Mouse (Mus musculus) layer of hippocampus, adult 2 months (tissue): ENCODE results near the gene Lrmda. TPM values are rescaled to one million over a fixed set of nuclear protein-coding genes. Genes with fewer than 3 reads are reported as not detected.

Experiments
- DNase-seq, 2 experiments: peaks; one replicate each; pipeline ENCODE4 v3.0.0; 2022; ENCODE audit warnings: low spot score in 2 of 2
- H3K27ac ChIP-seq: fragments of 200-600 bp; 2 replicates; pipeline ENCODE4 v1.8.1; 2022
- H3K4me3 ChIP-seq: fragments of 200-600 bp; 2 replicates; pipeline ENCODE4 v1.8.1; 2022; ENCODE audit warnings: mild to moderate bottlenecking
- CTCF ChIP-seq: fragments of 200-600 bp; conservative IDR thresholded peaks from 2 replicates; pipeline ENCODE4 v1.8.1; 2022; ENCODE audit warnings: antibody characterized with exemption, mild to moderate bottlenecking, moderate library complexity
- total RNA-seq, 2 experiments: library from RNA; stranded (reverse); gene quantifications; 2 replicates each; pipeline ENCODE4 v1.2.3; 2021

Lrmda gene
- total RNA-seq, 2 experiments from 2014 or later: 0.87 to 1.5 TPM

DNA sequence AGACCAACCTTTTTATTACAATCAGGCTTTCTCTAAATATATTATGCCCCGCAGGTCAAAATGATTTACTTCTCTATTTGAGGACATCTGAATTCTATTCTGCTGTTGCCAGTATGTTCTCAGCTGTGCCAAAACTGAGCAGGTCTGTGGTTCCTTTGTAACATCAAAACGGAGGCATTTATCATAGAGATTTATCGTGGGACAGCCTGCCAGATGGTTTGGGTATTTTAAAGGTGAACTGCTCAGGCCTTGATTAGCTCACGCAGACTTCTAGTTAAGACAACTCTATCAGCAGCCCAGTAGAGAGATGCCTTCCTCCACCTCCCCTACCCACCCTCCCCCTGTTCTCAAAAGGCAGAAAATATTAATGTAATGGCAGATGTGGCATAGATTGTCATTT, 887.7 kb downstream of the Lrmda start:
- no peak overlapping the region for H3K4me3 ChIP-seq
- no peak for TF ChIP-seq CTCF
- no peak for DNase-seq
- H3K27ac ChIP-seq: peak overlapping the region; percentile 83

DNA sequence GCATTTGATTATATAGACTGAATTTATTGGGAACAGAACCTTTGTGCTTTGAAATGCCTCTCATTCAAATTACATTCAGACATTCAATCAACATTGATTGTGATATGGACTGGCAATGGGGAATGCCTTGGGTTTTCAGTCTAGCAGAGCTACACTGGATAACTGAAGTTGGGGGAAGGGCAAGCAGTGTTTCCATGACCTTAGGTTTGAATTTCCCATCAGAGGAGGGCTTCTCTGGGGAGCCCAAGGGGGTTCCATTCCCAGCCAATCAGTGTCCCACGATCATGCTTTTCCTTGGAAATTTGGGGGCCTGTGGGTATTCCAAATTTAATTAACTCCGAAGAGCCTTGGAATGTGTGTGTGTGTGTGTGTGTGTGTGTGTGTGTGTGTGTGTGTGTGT, 888.5 kb downstream of the Lrmda start:
- no peak for TF ChIP-seq CTCF
- Histone ChIP-seq H3K4me3 (no peak overlapping the region), H3K27ac (no peak overlapping the region)
- DNase-seq: no peak

DNA sequence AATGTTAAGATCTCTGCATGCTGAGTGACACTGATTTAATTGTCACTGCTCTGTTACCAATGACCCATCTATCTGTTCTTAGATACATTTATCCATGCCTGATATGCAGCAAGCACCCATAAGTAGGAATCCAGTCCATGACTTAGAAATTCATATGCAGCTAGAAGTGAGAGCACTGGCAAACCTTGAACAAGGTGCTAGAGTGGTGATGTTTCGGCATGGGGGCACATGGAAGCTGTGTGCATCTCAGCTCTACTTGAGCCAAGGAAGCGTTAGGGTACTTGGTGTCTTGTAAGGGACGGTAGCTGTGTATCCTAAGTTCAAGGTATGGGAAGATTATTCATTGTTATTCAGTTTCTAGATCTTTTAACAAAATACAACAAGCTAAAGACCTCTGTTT, 896.0 kb downstream of the Lrmda start:
- H3K27ac ChIP-seq: no peak overlapping the region
- TF ChIP-seq CTCF: no peak
- H3K4me3 ChIP-seq: no peak overlapping the region
- DNase-seq: no peak

DNA sequence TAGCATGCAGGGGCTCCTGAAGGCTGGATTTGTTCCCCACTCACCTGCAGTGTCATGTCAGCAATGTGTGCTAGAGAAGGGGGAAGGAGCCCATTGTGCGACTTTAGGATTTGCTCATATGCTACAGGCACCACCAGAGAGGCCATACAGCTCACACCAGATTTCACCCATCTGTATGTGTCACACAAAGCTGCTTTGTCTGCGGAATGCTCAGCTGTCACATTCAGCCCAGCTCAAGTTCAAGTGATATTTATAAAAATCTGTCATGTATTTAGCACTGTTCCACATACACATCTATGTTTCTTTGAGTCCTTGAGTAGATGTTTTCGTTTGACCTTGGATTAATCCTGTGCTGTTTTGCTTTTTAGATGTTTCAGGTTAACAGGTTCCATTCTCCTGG, 899.0 kb downstream of the Lrmda start:
- Histone ChIP-seq H3K4me3 (no peak overlapping the region), H3K27ac (no peak overlapping the region)
- DNase-seq: no peak
- no peak for TF ChIP-seq CTCF

DNA sequence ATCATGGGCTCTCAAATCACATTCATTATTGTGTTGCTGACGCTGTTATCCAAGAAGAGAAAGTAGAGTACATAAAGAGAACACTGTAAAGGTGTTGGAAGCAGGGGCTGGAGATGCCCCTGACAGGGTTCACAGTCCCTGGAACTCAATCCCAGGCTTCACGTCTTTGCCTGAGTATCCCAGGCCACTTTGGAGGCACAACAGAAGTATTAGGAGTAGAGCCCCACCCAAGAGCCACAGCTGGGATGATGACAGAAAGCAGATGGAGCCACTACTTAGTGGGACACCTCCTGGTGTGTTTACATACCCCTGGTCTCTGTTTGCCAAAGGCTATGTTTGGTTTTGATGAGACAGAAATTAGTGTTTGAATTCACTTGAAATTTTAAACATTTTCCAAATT, 899.4 kb downstream of the Lrmda start:
- DNase-seq: no peak
- no peak overlapping the region for H3K27ac ChIP-seq
- TF ChIP-seq CTCF: no peak
- no peak overlapping the region for H3K4me3 ChIP-seq

DNA sequence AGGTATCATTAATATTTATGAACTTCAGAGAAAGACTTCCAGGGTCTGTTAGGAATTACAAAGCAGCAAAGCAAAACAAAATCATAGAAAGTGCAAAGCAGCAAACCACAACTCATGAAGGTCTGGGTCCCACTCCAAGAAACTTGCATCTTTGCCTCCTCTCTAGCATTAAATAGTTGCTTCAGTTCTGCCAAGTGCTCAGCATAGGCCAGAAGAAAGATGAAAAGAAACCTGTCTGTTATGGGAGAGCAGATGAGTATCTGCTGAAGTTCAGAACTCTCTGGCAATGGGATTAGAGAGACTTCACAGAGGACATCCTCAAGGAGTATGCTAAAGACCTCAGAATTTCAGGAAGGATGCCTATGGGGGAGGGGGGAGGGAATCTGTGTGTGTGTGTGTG, 901.6 kb downstream of the Lrmda start:
- Histone ChIP-seq H3K4me3 (no peak overlapping the region), H3K27ac (no peak overlapping the region)
- TF ChIP-seq CTCF: no peak
- DNase-seq: no peak

DNA sequence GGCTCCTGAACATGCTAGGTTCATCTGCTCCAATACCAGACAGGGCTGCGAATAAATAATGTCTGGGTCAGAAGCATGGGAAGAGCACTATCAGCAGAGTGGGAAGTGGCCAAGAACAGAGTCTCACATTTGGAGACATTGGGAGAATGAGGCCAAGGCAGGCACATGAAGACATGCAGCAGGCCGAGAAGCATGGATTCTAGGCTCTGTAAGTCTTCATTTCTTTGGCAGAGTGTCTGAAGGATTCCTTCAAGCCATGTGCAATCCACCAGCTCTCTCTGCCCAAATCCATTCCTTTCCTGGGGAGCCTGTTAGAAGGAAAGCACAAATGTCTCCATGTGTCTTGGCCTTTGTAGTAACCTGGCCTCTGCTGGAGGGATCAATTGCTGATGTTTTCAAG, 902.3 kb downstream of the Lrmda start:
- H3K4me3 ChIP-seq: no peak overlapping the region
- no peak for DNase-seq
- TF ChIP-seq CTCF: no peak
- no peak overlapping the region for H3K27ac ChIP-seq

DNA sequence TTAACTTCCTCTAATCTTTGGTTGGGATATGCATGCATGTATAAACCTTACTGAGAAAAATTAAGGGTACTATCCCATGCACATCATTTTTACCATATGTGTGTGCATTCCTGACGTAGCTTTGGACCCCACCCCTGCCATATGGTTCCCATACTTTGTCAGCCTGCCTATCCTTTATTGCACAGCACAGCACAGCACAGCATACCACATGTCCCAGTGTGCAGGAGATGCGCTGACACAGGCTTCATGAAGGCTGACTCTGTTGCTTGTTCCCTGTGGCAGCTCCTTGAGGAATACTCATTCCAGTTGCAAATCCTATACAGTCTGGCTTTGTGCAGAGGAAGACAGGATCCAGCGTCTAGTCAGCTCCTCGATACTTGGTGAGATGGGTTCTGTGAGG, 903.1 kb downstream of the Lrmda start:
- Histone ChIP-seq H3K4me3 (no peak overlapping the region), H3K27ac (no peak overlapping the region)
- no peak for TF ChIP-seq CTCF
- DNase-seq: no peak

DNA sequence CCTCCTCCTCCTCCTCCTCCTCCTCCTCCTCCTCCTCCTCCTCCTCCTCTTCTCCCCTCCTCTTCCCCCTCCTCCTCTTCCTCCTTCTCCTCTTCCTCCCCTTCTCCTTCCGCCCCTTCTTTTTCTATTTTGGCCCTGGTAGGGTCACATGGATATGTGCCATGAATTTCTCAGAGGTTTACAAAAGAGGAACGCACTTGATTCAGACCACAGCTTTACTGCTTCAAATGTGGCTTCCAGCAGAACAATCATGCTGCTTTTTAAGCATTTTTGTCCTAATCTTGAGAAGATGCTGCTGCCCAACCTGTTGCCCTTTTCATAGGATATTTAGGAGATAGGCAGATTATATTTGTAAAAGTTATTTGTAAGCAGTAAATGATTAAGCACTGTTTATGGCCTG, 903.7 kb downstream of the Lrmda start:
- Histone ChIP-seq H3K27ac (no peak overlapping the region), H3K4me3 (no peak overlapping the region)
- DNase-seq: no peak
- no peak for TF ChIP-seq CTCF

DNA sequence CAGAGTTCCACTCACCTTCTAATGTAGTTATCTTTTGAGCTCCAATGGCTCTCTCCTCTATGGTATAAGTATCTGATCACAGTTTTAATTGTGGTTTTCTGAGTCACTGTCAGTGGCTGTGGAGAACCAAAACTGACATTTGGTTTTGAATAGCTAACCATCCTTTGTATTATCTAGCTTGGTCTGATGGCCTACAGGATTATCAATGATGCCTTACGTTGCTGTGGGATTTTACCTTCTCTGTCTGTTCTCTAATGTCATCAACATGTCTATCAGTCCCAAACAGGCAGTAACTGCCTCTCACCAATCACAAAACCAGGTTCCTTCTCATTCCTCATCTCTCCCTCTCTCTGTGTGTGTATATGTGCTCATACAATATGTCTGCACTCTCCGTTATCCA, 908.8 kb downstream of the Lrmda start:
- no peak overlapping the region for H3K4me3 ChIP-seq
- no peak for DNase-seq
- no peak overlapping the region for H3K27ac ChIP-seq
- TF ChIP-seq CTCF: no peak

DNA sequence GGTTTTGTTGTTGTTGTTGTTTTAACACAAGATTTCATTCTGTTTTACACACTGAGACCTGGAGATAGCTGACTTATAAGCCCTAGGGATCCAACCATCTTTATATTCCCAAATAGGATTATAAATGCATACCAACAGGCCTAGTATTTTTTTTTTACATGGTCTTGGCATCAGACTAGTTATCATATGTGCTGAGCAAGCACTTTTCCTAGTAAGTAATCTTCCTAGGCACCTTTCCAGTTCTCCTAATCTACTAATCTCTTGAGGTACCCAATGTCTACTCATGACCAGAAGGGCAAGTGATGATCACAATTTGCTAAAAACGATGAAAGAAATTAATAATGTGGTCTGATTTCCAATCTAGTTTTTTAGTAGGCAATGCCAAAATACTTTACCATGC, 909.2 kb downstream of the Lrmda start:
- TF ChIP-seq CTCF: no peak
- no peak overlapping the region for H3K4me3 ChIP-seq
- DNase-seq: no peak
- no peak overlapping the region for H3K27ac ChIP-seq

DNA sequence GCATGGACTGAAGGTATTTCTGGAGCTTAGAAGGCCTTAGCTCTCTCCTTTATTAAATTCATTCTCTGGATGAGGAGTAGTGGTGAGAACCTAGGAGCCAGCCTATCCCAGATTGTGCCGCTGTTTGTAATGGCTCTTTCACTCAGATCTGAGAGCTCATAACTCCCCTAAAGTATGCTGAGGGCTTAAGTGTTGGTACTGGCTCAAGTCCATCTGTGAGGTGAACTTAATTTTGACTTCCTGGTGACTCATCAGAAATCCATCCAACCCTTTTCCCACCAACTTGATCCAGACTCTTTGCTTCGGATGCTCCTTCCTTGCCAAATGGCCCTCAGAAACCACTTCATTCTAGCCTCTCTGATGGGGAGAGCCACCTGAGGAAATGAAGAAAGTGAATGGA, 910.1 kb downstream of the Lrmda start:
- Histone ChIP-seq H3K4me3 (no peak overlapping the region), H3K27ac (no peak overlapping the region)
- no peak for TF ChIP-seq CTCF
- no peak for DNase-seq

DNA sequence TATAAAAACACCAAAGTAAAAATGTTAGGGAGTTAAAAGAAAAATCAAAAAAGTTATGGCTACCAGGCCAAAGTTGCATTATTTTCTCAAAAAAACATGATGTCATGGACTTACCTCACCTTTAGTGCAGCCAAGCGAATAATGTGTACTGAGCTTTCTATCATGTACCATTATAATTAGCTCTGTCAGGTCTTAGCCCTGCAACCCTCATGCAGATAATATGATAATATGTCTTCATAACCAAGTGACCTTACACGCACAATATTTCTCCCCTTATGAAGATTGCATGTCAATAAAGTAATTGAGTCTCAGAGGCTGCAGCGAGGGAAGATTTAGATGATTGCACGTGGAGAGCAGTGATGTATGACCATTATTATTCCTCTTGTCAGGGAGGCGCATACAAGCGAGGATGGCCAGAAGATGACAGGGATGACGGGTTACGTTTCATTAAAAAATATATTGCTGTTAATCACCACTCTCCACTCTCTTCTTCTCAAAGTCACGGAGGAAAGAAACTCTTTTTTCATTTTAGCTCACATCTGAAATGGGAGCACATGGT, 911.1 kb downstream of the Lrmda start:
- DNase-seq: no peak
- H3K4me3 ChIP-seq: no peak overlapping the region
- no peak overlapping the region for H3K27ac ChIP-seq
- no peak for TF ChIP-seq CTCF

DNA sequence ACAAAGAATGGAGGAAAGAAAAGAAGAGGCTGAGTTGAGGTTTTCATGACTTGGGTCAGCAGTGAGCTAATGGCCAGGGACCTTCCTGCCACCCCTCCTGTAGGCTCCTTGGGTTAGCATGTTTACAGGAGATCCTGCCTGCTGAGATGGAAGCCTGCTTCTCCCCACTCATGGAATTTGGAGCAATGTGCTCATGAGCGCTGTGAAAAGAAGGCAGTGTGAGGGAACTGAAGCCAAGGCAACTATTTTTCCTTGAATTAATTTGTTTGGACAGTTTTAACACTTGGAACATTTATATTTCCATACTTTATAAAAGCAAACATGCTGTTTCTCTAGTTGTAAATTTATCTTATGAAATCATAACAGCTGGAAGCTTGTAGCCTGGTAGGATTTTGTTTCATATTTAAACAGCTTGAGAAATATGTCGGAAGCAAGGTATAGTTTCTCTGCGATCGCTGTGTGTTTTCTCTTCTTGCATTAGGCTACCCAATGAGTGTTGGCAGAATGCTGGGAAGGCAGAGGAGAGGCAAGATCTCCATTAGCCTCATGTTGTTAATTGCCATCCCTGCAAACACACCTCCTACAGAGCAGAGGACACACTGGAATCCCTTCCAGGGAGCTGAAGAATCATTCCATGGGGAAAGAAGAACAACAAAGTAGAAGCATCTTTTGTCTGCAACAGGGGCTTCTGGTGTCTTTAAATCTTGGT, 911.8 kb downstream of the Lrmda start:
- TF ChIP-seq CTCF: no peak
- no peak for DNase-seq
- Histone ChIP-seq H3K4me3 (no peak overlapping the region), H3K27ac (no peak overlapping the region)
